8 mouse cellular contexts compared by ENCODE assay signal in genomic region chr17:80709921-80710838, GRCm38 (mm10). TPM values are rescaled to one million over a fixed set of nuclear protein-coding genes. Genes with fewer than 3 reads are reported as not detected.
DNase-seq lines count a peak whose midpoint lies in the region; ATAC-seq and TF ChIP-seq lines count a peak whose summit lies in the region.

No protein-coding gene starts in this region.

- peak; percentile 81 for ATAC-seq in hindbrain, embryonic 15.5 days (ENCODE audit: low FRiP score, low read depth)
- peak; percentile 78 for ATAC-seq in midbrain, embryonic 16.5 days

- H3K4me3 ChIP-seq in forebrain, embryonic 10.5 days = peak overlapping the region; percentile 24; the same call in 1 of the 2 replicates
- peak overlapping the region; percentile 2; the same call in 1 of the 2 replicates for H3K4me3 ChIP-seq in hindbrain, embryonic 15.5 days
- H3K4me3 ChIP-seq in left cerebral cortex, adult 2 months = peak overlapping the region; percentile 16; the same call in 1 of the 2 replicates
- 0 out of 2 replicates have a peak overlapping the region, but pooled peaks have one; percentile 6 for H3K4me3 ChIP-seq in midbrain, embryonic 16.5 days (ENCODE audit: low read depth, low read length)

- no peaks in the 10 kb centered on the region for H3K36me3 ChIP-seq in forebrain, embryonic 10.5 days (replicated peaks)
- H3K36me3 ChIP-seq in hindbrain, embryonic 15.5 days = no peaks in the 10 kb centered on the region
- no peaks in the 10 kb centered on the region for H3K36me3 ChIP-seq in midbrain, embryonic 16.5 days (ENCODE audit: control insufficient read depth, insufficient read depth, low read length)

- TF ChIP-seq CTCF in left cerebral cortex, adult 2 months (IDR thresholded peaks at IDR 0.05) = no peak

- peak overlapping the region; percentile 66 for H3K27ac ChIP-seq in forebrain, embryonic 10.5 days
- peak overlapping the region; percentile 75 for H3K27ac ChIP-seq in hindbrain, embryonic 15.5 days (replicated peaks)
- H3K27ac ChIP-seq in left cerebral cortex, adult 2 months = peak overlapping the region; percentile 88
- H3K27ac ChIP-seq in midbrain, embryonic 16.5 days (ENCODE audit: low read length) = peak overlapping the region; percentile 68

- H3K9me3 ChIP-seq in forebrain, embryonic 10.5 days = no peaks in the 10 kb centered on the region
- H3K9me3 ChIP-seq in hindbrain, embryonic 15.5 days = no peaks in the 10 kb centered on the region
- H3K9me3 ChIP-seq in midbrain, embryonic 16.5 days (replicated peaks; ENCODE audit: control insufficient read depth, low read length, poor library complexity, severe bottlenecking) = no peaks in the 10 kb centered on the region

- WGBS in forebrain, embryonic 10.5 days = 33% methylated on average over 24 of the region's 24 CpGs
- 15% methylated on average over 24 of the region's 24 CpGs for WGBS in hindbrain, embryonic 15.5 days
- 16% methylated on average over 24 of the region's 24 CpGs for WGBS in midbrain, embryonic 16.5 days

- peak; percentile 76 for DNase-seq in MN1 (ENCODE audit: low spot score)
- peak; percentile 93 for DNase-seq in brain, adult 2 months (ENCODE audit: low read depth, low spot score)
- DNase-seq in forebrain, embryonic 10.5 days (ENCODE audit: extremely low spot score, low spot score) = peak; percentile 36
- peak; percentile 59 to 71 for DNase-seq in left cerebral cortex, adult 2 months (ENCODE audit: extremely low spot score in 1 of 2, low spot score in 2 of 2)
- DNase-seq in spleen, adult 18-20 months = no peak
- no peak for DNase-seq in urinary bladder, postnatal 25 days (ENCODE audit: low spot score)

- peaks cover 48% of the 10 kb centered on the region for H3K4me1 ChIP-seq in forebrain, embryonic 10.5 days
- peaks cover 53% of the 10 kb centered on the region for H3K4me1 ChIP-seq in hindbrain, embryonic 15.5 days (replicated peaks)
- peaks cover 38% of the 10 kb centered on the region for H3K4me1 ChIP-seq in midbrain, embryonic 16.5 days (ENCODE audit: control insufficient read depth, insufficient read depth, low read length)

- H3K4me2 ChIP-seq in hindbrain, embryonic 15.5 days = peak overlapping the region; percentile 44
- peak overlapping the region; percentile 50 for H3K4me2 ChIP-seq in midbrain, embryonic 16.5 days (ENCODE audit: low read length)

- H3K9ac ChIP-seq in hindbrain, embryonic 15.5 days = 0 out of 2 replicates have a peak overlapping the region, but pooled peaks have one; percentile 23
- H3K9ac ChIP-seq in midbrain, embryonic 16.5 days (ENCODE audit: low read depth, low read length) = peak overlapping the region; percentile 27

- H3K27me3 ChIP-seq in forebrain, embryonic 10.5 days (ENCODE audit: poor library complexity, severe bottlenecking) = no peaks in the 10 kb centered on the region
- no peaks in the 10 kb centered on the region for H3K27me3 ChIP-seq in hindbrain, embryonic 15.5 days
- H3K27me3 ChIP-seq in midbrain, embryonic 16.5 days (ENCODE audit: control insufficient read depth, insufficient read depth, low read depth, low read length) = no peaks in the 10 kb centered on the region

- intact Hi-C loops in left cerebral cortex, adult 2 months (cut with DNase I) = loop anchor here (1.0 to 5.0 kb wide), 5 partner anchors 17 to 232 kb away; partner anchors contain the start of gene Tmem178

RNA-seq across cellular contexts. Expression of gene Map4k3, which starts 18.1 kb away (rescaled TPM):
- 13.9 and 15.9 TPM in 2 replicates for polyA plus RNA-seq in forebrain, embryonic 10.5 days (2016; fragmentation: Nextera tagmentation; extraction: Ambion mirVana)
- polyA plus RNA-seq in hindbrain, embryonic 15.5 days (2015; fragmentation: Nextera tagmentation; extraction: Ambion mirVana) = 25.4 TPM in 2 replicates
- 10 to 100 TPM; 75.0 TPM for total RNA-seq in left cerebral cortex, adult 2 months (2021)
- polyA plus RNA-seq in midbrain, embryonic 16.5 days (2015; fragmentation: Nextera tagmentation; extraction: Ambion mirVana) = 21.2 and 26.3 TPM in 2 replicates

Comparison
In these comparisons a context has a peak if more than half of its experiments do, and no peak if none do; other contexts are left out.
1. DNase-seq: peak in MN1 (single experiment), brain, adult 2 months (single experiment), forebrain, embryonic 10.5 days (single experiment) and left cerebral cortex, adult 2 months (2 of 2); none in spleen, adult 18-20 months (0 of 2) and urinary bladder, postnatal 25 days (single experiment).
2. Peak in every context shown above with its lines, with median percentiles within 50 percentile points of each other: H3K27ac ChIP-seq and H3K4me3 ChIP-seq.